Mouse (Mus musculus) myocyte (in vitro differentiated cells): Measurements from ENCODE around the gene Hpgd.

Experiments used
- CEBPB ChIP-seq: IDR thresholded peaks from 2 replicates; pipeline ENCODE4 v1.6.1; 2011; ENCODE audit warnings: mild to moderate bottlenecking, moderate library complexity; ENCODE audit not compliant: poor library complexity, insufficient read depth, severe bottlenecking
- POLR2A ChIP-seq: IDR thresholded peaks from one replicate; pipeline ENCODE4 v1.6.1; 2011; ENCODE audit warnings: low read depth, mild to moderate bottlenecking, control low read depth, moderate library complexity; ENCODE audit not compliant: insufficient read length

DNA sequence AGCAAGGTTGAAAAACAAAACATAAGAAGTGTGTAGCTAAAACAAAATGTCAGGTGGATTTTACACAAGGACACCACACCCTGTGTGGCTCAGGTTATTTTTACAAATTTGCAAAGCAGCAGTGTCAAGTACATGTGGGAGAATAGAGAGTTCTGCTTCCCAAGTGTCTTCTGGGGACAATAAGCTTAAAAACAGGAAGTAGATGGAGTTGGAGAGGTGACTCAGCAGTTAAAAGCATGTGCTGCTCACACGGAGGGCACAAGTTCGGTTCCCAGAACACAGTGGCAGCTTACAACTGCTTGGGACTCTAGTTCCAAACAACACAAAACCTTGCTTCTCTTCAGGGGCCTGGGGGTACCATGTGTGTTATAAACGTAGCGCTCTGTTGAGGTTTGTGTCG lies 5.0 kb downstream of the Hpgd start:
- no peak for TF ChIP-seq CEBPB
- TF ChIP-seq POLR2A: no peak
